Mouse (Mus musculus): ENCODE measurements at regions not wholly inside any gene's neighbourhood (a gene's known extent, or its start where the extent isn't known, plus 50 kb on each side); places are given as distances from the start of the nearest gene placed in this dataset.

GRCm38 (mm10) chr13:100971080-100972017, 138.1 kb upstream of the Slc30a5 start:
- no peak for TF ChIP-seq CTCF (conservative IDR thresholded peaks at IDR 0.05; ENCODE audit: insufficient read depth, insufficient read length, low read depth, low read length)
- no peak for TF ChIP-seq POLR2A (IDR thresholded peaks at IDR 0.05; ENCODE audit: low read depth, low read length)
